ENCODE assay signal across 17 mouse cellular contexts in the genomic region with DNA sequence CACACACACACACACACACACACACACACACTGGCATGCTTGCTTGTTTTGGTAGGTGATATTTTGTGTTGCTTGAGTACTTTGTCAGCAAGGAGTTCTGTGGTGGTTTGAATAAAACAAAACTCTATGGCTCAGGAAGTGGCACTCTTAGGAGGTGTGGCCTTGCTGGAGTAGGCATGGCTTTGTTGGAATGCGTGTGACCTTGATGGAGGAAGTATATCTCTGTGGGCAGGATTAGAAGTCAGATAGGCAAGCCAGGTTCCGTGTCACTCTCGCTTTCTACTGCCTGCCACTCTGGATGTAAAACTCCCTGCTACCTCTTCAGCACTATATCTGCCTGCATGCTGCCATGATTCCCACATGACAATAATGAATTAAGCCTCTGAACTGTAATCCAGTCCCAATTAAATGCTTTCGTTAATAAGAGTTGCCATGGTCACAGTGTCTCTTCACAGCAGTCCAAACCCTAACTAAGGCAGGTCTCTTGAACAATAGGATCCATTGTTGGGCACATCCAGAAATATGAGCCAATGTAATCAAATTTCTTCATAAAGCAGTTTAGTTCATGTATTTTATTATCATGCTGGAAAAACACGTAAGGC. TPM values are rescaled to one million over a fixed set of nuclear protein-coding genes. Genes with fewer than 3 reads are reported as not detected.
DNase-seq lines count a peak whose midpoint lies in the region; ATAC-seq lines count a peak whose summit lies in the region.
"Had no signal": no experiment of that assay in that cellular context is flagged by ENCODE, and none has a peak within 500 bp of the region (broad histone marks: within the 10 kb centered on the region; RNA-seq: fewer than 3 reads in every experiment).

No protein-coding gene starts in this region.

- peak; percentile 59; the same call in 1 of the 2 replicates for ATAC-seq in monocyte, adult 5-6 weeks (replicated peaks; ENCODE audit: insufficient number of reproducible peaks, low FRiP score, low TSS enrichment, poor library complexity, severe bottlenecking)
- ATAC-seq: intestine, postnatal 0 days; midbrain, embryonic 13.5 days had no signal

- DNase-seq in thymus, postnatal 25 days, result peak; percentile 12
- DNase-seq in thymus, adult 18-20 months, result no peak
- DNase-seq in fat pad, adult 2 months (ENCODE audit: extremely low read depth, low read depth, low spot score), result peak; percentile 4
- DNase-seq in adrenal gland, postnatal 25 days, result no peak
- DNase-seq in ovary, postnatal 14 days (ENCODE audit: low spot score), result no peak
- DNase-seq in left cerebral cortex, adult 9 months (ENCODE audit: low spot score in 2 of 2), result no peak
- DNase-seq: adrenal gland, postnatal 10 days; cerebellum, adult 2 months; gastrocnemius, postnatal 25 days; left cerebral cortex, postnatal 4 days; lung, adult 2 months; lung, postnatal 36 days; right cerebral cortex, postnatal 4 days had no signal

RNA-seq across cellular contexts. Expression of a gene that starts 44.8 kb away (rescaled TPM):
- total RNA-seq in monocyte, adult 5-6 weeks (2017), result 0.87 to 1.1 TPM in 2 of 3 replicates, not detected in the other
- total RNA-seq in adrenal gland, postnatal 25 days (2021), result 2.3 and 3.2 TPM in 2 replicates
- total RNA-seq: MEL had no signal

Comparison
In these comparisons a context has a peak if more than half of its experiments do, and no peak if none do; other contexts are left out.
1. DNase-seq: peak in thymus, postnatal 25 days (single experiment) and fat pad, adult 2 months (single experiment); none in thymus, adult 18-20 months (0 of 2), adrenal gland, postnatal 25 days (single experiment), ovary, postnatal 14 days (single experiment) and left cerebral cortex, adult 9 months (0 of 2).